Mouse (Mus musculus) midbrain, embryonic 15.5 days (tissue): ENCODE measurements at regions not wholly inside any gene's neighbourhood (a gene's known extent, or its start where the extent isn't known, plus 50 kb on each side); places are given as distances from the start of the nearest gene placed in this dataset.

Experiments
- ATAC-seq: fragments of 200-750 bp; cut with Nextera tagmentation; replicated peaks from 2 replicates; pipeline ENCODE4 v1.8.0; 2017; ENCODE audit warnings: moderate TSS enrichment
- H3K27ac ChIP-seq: fragments of 300-500 bp; sonication (generic); 2 replicates; pipeline ENCODE4 v1.5.1; 2015; ENCODE audit warnings: mild to moderate bottlenecking, inconsistent platforms
- H3K27me3 ChIP-seq: fragments of 300-500 bp; sonication (generic); replicated peaks from 2 replicates; pipeline ENCODE4 v1.6.1; 2015; ENCODE audit warnings: inconsistent platforms
- H3K36me3 ChIP-seq: fragments of 300-500 bp; sonication (generic); replicated peaks from 2 replicates; pipeline ENCODE4 v1.6.1; 2015; ENCODE audit warnings: inconsistent platforms
- H3K4me1 ChIP-seq: fragments of 300-500 bp; sonication (generic); 2 replicates; pipeline ENCODE4 v1.6.1; 2015; ENCODE audit warnings: inconsistent platforms
- H3K4me2 ChIP-seq: fragments of 300-500 bp; sonication (generic); 2 replicates; pipeline ENCODE4 v1.6.1; 2015; ENCODE audit warnings: inconsistent platforms, mild to moderate bottlenecking, moderate library complexity
- H3K4me3 ChIP-seq: fragments of 300-500 bp; sonication (generic); 2 replicates; pipeline ENCODE4 v1.5.1; 2015; ENCODE audit warnings: mild to moderate bottlenecking, inconsistent platforms
- H3K9ac ChIP-seq: fragments of 300-500 bp; sonication (generic); 2 replicates; pipeline ENCODE4 v1.6.1; 2015; ENCODE audit warnings: mild to moderate bottlenecking, inconsistent platforms
- H3K9me3 ChIP-seq: fragments of 300-500 bp; sonication (generic); 2 replicates; pipeline ENCODE4 v1.6.1; 2016; ENCODE audit warnings: inconsistent platforms
- WGBS: fragments of 180-500 bp; shearing (Covaris S2); methylation state at CpG from one replicate; pipeline ENCODE4 v1.1.7; 2015; ENCODE audit warnings: mixed read lengths; 5-methylcytosine and 5-hydroxymethylcytosine counted together

- no peak for ATAC-seq
- no peaks in the 10 kb centered on the region for H3K9me3 ChIP-seq
- no peak overlapping the region for H3K9ac ChIP-seq
- H3K27ac ChIP-seq: no peak overlapping the region
- 69% methylated on average over 5 of the region's 5 CpGs for WGBS
- H3K4me1 ChIP-seq: no peaks in the 10 kb centered on the region
- no peak overlapping the region for H3K4me3 ChIP-seq
- no peak overlapping the region for H3K4me2 ChIP-seq
- no peaks in the 10 kb centered on the region for H3K27me3 ChIP-seq
- no peaks in the 10 kb centered on the region for H3K36me3 ChIP-seq
Measured at GRCm38 (mm10) chr5:119418486-119418885, 252.0 kb upstream of the Tbx3 start.

GRCm38 (mm10) chr5:119427511-119428019 lies 242.9 kb upstream of the Tbx3 start:
- H3K36me3 ChIP-seq: no peaks in the 10 kb centered on the region
- WGBS: 87% methylated on average over 12 of the region's 12 CpGs
- no peak overlapping the region for H3K4me3 ChIP-seq
- no peak overlapping the region for H3K27ac ChIP-seq
- no peak overlapping the region for H3K4me2 ChIP-seq
- no peaks in the 10 kb centered on the region for H3K27me3 ChIP-seq
- H3K9me3 ChIP-seq: no peaks in the 10 kb centered on the region
- H3K9ac ChIP-seq: no peak overlapping the region
- no peaks in the 10 kb centered on the region for H3K4me1 ChIP-seq
- no peak for ATAC-seq

GRCm38 (mm10) chr5:119431271-119431756 lies 239.2 kb upstream of the Tbx3 start:
- Histone ChIP-seq H3K9me3 (no peaks in the 10 kb centered on the region), H3K4me3 (no peak overlapping the region), H3K4me2 (no peak overlapping the region), H3K4me1 (no peaks in the 10 kb centered on the region), H3K9ac (no peak overlapping the region), H3K27me3 (no peaks in the 10 kb centered on the region), H3K36me3 (no peaks in the 10 kb centered on the region), H3K27ac (no peak overlapping the region)
- ATAC-seq: no peak
- 87% methylated on average over 9 of the region's 9 CpGs for WGBS

GRCm38 (mm10) chr5:119434572-119434971 lies 235.9 kb upstream of the Tbx3 start:
- H3K27me3 ChIP-seq: no peaks in the 10 kb centered on the region
- no peak overlapping the region for H3K27ac ChIP-seq
- H3K36me3 ChIP-seq: no peaks in the 10 kb centered on the region
- no peak overlapping the region for H3K4me3 ChIP-seq
- H3K9ac ChIP-seq: no peak overlapping the region
- H3K4me1 ChIP-seq: no peaks in the 10 kb centered on the region
- 65% methylated on average over 7 of the region's 7 CpGs for WGBS
- no peak for ATAC-seq
- no peak overlapping the region for H3K4me2 ChIP-seq
- H3K9me3 ChIP-seq: no peaks in the 10 kb centered on the region

- H3K9ac ChIP-seq: no peak overlapping the region
- H3K4me3 ChIP-seq: no peak overlapping the region
- no peaks in the 10 kb centered on the region for H3K36me3 ChIP-seq
- no peak for ATAC-seq
- WGBS: 88% methylated on average over 4 of the region's 4 CpGs
- no peak overlapping the region for H3K27ac ChIP-seq
- H3K9me3 ChIP-seq: no peaks in the 10 kb centered on the region
- H3K27me3 ChIP-seq: no peaks in the 10 kb centered on the region
- H3K4me2 ChIP-seq: no peak overlapping the region
- H3K4me1 ChIP-seq: no peaks in the 10 kb centered on the region
Measured at GRCm38 (mm10) chr5:119448494-119448893, 222.0 kb upstream of the Tbx3 start.

GRCm38 (mm10) chr5:119449166-119449565 lies 221.3 kb upstream of the Tbx3 start:
- Histone ChIP-seq H3K27me3 (no peaks in the 10 kb centered on the region), H3K4me3 (no peak overlapping the region), H3K4me1 (no peaks in the 10 kb centered on the region), H3K9me3 (no peaks in the 10 kb centered on the region), H3K4me2 (no peak overlapping the region), H3K36me3 (no peaks in the 10 kb centered on the region), H3K9ac (no peak overlapping the region), H3K27ac (no peak overlapping the region)
- 64% methylated on average over 7 of the region's 7 CpGs for WGBS
- no peak for ATAC-seq

- 76% methylated on average over 3 of the region's 3 CpGs for WGBS
- no peak overlapping the region for H3K4me3 ChIP-seq
- no peak overlapping the region for H3K27ac ChIP-seq
Measured at GRCm38 (mm10) chr5:119459751-119460150, 210.7 kb upstream of the Tbx3 start.

GRCm38 (mm10) chr5:119462659-119463530 lies 207.6 kb upstream of the Tbx3 start:
- no peaks in the 10 kb centered on the region for H3K9me3 ChIP-seq
- no peaks in the 10 kb centered on the region for H3K36me3 ChIP-seq
- H3K9ac ChIP-seq: no peak overlapping the region
- no peak overlapping the region for H3K4me3 ChIP-seq
- ATAC-seq: no peak
- H3K4me1 ChIP-seq: no peaks in the 10 kb centered on the region
- H3K27me3 ChIP-seq: no peaks in the 10 kb centered on the region
- WGBS: 57% methylated on average over 13 of the region's 14 CpGs
- no peak overlapping the region for H3K4me2 ChIP-seq
- H3K27ac ChIP-seq: no peak overlapping the region

More at GRCm38 (mm10) chr5:119459751-119460150, 210.7 kb upstream of the Tbx3 start:
- Histone ChIP-seq H3K9ac (no peak overlapping the region), H3K4me1 (no peaks in the 10 kb centered on the region), H3K4me2 (no peak overlapping the region), H3K9me3 (no peaks in the 10 kb centered on the region), H3K36me3 (no peaks in the 10 kb centered on the region), H3K27me3 (no peaks in the 10 kb centered on the region)
- ATAC-seq: no peak

- Histone ChIP-seq H3K4me1 (no peaks in the 10 kb centered on the region), H3K36me3 (no peaks in the 10 kb centered on the region), H3K27ac (no peak overlapping the region), H3K4me2 (no peak overlapping the region), H3K27me3 (no peaks in the 10 kb centered on the region), H3K9me3 (no peaks in the 10 kb centered on the region), H3K9ac (no peak overlapping the region), H3K4me3 (no peak overlapping the region)
- no peak for ATAC-seq
- WGBS: 88% methylated on average over 4 of the region's 4 CpGs
Measured at GRCm38 (mm10) chr5:119464553-119464952, 205.9 kb upstream of the Tbx3 start.

GRCm38 (mm10) chr5:119467346-119468085 lies 203.0 kb upstream of the Tbx3 start:
- Histone ChIP-seq H3K4me3 (no peak overlapping the region), H3K36me3 (no peaks in the 10 kb centered on the region), H3K9me3 (no peaks in the 10 kb centered on the region), H3K4me2 (no peak overlapping the region), H3K9ac (no peak overlapping the region), H3K27ac (no peak overlapping the region), H3K27me3 (no peaks in the 10 kb centered on the region), H3K4me1 (no peaks in the 10 kb centered on the region)
- 86% methylated on average over 13 of the region's 13 CpGs for WGBS
- no peak for ATAC-seq

GRCm38 (mm10) chr5:119477926-119478325 lies 192.5 kb upstream of the Tbx3 start:
- no peak overlapping the region for H3K27ac ChIP-seq
- no peaks in the 10 kb centered on the region for H3K4me1 ChIP-seq
- H3K27me3 ChIP-seq: no peaks in the 10 kb centered on the region
- no peak overlapping the region for H3K4me3 ChIP-seq
- no peaks in the 10 kb centered on the region for H3K36me3 ChIP-seq
- H3K9ac ChIP-seq: no peak overlapping the region
- WGBS: 84% methylated on average over 2 of the region's 2 CpGs
- no peak overlapping the region for H3K4me2 ChIP-seq
- no peak for ATAC-seq
- H3K9me3 ChIP-seq: no peaks in the 10 kb centered on the region

- no peak overlapping the region for H3K4me3 ChIP-seq
- H3K36me3 ChIP-seq: no peaks in the 10 kb centered on the region
- no peak overlapping the region for H3K27ac ChIP-seq
- H3K27me3 ChIP-seq: no peaks in the 10 kb centered on the region
- WGBS: 95% methylated on average over 4 of the region's 4 CpGs
- ATAC-seq: no peak
- H3K9ac ChIP-seq: no peak overlapping the region
- H3K4me1 ChIP-seq: no peaks in the 10 kb centered on the region
- H3K9me3 ChIP-seq: no peaks in the 10 kb centered on the region
- no peak overlapping the region for H3K4me2 ChIP-seq
Measured at GRCm38 (mm10) chr5:119478331-119478730, 192.1 kb upstream of the Tbx3 start.
